Mouse (Mus musculus) embryonic stem cell, embryonic (primary cell): ENCODE measurements around the gene Ubr4.

ENCODE experiments used
- CTCF ChIA-PET, 4 experiments: fragments of 300-600 bp in 2 of 4; fragments of 350-600 bp in 2 of 4; sonication (Branson Sonifier 250); formaldehyde crosslinking; loops; one replicate each; lab custom pipeline; 2022; ENCODE audit warnings: inconsistent platforms in 2 of 4; lab: Charles Lee
- POLR2A ChIA-PET, 4 experiments: fragments of 300-600 bp in 2 of 4; fragments of 350-600 bp in 2 of 4; sonication (Branson Sonifier 250); formaldehyde crosslinking; loops; one replicate each; lab custom pipeline; 2022; ENCODE audit warnings: antibody characterized with exemption in 4 of 4, inconsistent platforms in 1 of 4; lab: Charles Lee

Ubr4 gene

GRCm38 (mm10) chr4:139381452-139381845 is 29.0 kb downstream of the Ubr4 start:
- CTCF ChIA-PET, result interaction anchor here in 1 of 4 experiments (0.7 kb wide), 1 partner anchor 49 kb away, joined by 3 read pairs; no protein-coding TSS in a partner anchor

GRCm38 (mm10) chr4:139382231-139382630 is 29.8 kb downstream of the Ubr4 start:
- POLR2A ChIA-PET, result interaction anchor here in 1 of 4 experiments (1.1 kb wide), 1 partner anchor 66 kb away, joined by 3 read pairs; no protein-coding TSS in a partner anchor
- CTCF ChIA-PET, result no interaction called here

More at GRCm38 (mm10) chr4:139381452-139381845, 29.0 kb downstream of the Ubr4 start:
- POLR2A ChIA-PET, result interaction anchor here in 3 of 4 experiments (0.6 to 1.5 kb wide), 9 partner anchors 9 to 884 kb away, joined by 3 to 5 read pairs (median 3); no protein-coding TSS in a partner anchor

GRCm38 (mm10) chr4:139385841-139386240 is 33.4 kb downstream of the Ubr4 start:
- POLR2A ChIA-PET, result interaction anchor here in 2 of 4 experiments (0.6 to 2.2 kb wide), 6 partner anchors 8 to 71 kb away, joined by 3 to 6 read pairs (median 3); no protein-coding TSS in a partner anchor
- CTCF ChIA-PET, result interaction anchor here in 1 of 4 experiments (0.6 kb wide), 1 partner anchor 44 kb away, joined by 3 read pairs; no protein-coding TSS in a partner anchor

- CTCF ChIA-PET, result interaction anchor here (0.6 to 1.0 kb wide), 4 partner anchors 16 to 295 kb away, joined by 3 to 8 read pairs (median 4); no protein-coding TSS in a partner anchor
- POLR2A ChIA-PET, result interaction anchor here (0.7 to 2.2 kb wide), 14 partner anchors 9 to 236 kb away, joined by 3 to 6 read pairs (median 3); partner anchors contain the start of gene Aldh4a1 (in 1 of the 4)
These were observed 34.5 kb downstream of the Ubr4 start for GRCm38 (mm10) chr4:139386869-139387319.

GRCm38 (mm10) chr4:139389557-139389956 is 37.1 kb downstream of the Ubr4 start:
- ChIA-PET POLR2A (interaction anchor here in 3 of 4 experiments (0.6 to 1.8 kb wide), 10 partner anchors 9 to 78 kb away, joined by 3 to 8 read pairs (median 3); partner anchors contain the start of gene Ubr4 (in 1 of the 3)), CTCF (interaction anchor here in 2 of 4 experiments (0.6 to 0.7 kb wide), 3 partner anchors 22 to 1658 kb away, joined by 3 read pairs; no protein-coding TSS in a partner anchor)

GRCm38 (mm10) chr4:139395431-139395830 is 43.0 kb downstream of the Ubr4 start:
- POLR2A ChIA-PET, result interaction anchor here in 1 of 4 experiments (0.7 to 1.4 kb wide), 4 partner anchors 8 to 53 kb away, joined by 3 to 5 read pairs (median 4); no protein-coding TSS in a partner anchor
- CTCF ChIA-PET, result no interaction called here

- ChIA-PET POLR2A (interaction anchor here in 1 of 4 experiments (0.8 to 1.6 kb wide), 6 partner anchors 31 to 81 kb away, joined by 3 to 6 read pairs (median 3); no protein-coding TSS in a partner anchor), CTCF (no interaction called here)
These were observed 48.1 kb downstream of the Ubr4 start for GRCm38 (mm10) chr4:139400487-139400886.

- ChIA-PET CTCF (interaction anchor here in 3 of 4 experiments (0.6 to 2.4 kb wide), 11 partner anchors 9 to 244 kb away, joined by 3 to 8 read pairs (median 4); no protein-coding TSS in a partner anchor), POLR2A (interaction anchor here in 2 of 4 experiments (0.5 to 1.6 kb wide), 7 partner anchors 10 to 220 kb away, joined by 3 to 8 read pairs (median 3); partner anchors contain the start of gene Aldh4a1 (in 1 of the 2))
These were observed 50.8 kb downstream of the Ubr4 start for GRCm38 (mm10) chr4:139403214-139403613.

GRCm38 (mm10) chr4:139411351-139411750 is 58.9 kb downstream of the Ubr4 start:
- ChIA-PET POLR2A (interaction anchor here in 1 of 4 experiments (2.1 kb wide), 1 partner anchor 28 kb away, joined by 5 read pairs; no protein-coding TSS in a partner anchor), CTCF (interaction anchor here in 2 of 4 experiments (0.6 to 2.1 kb wide), 3 partner anchors 19 to 191 kb away, joined by 3 to 5 read pairs (median 3); partner anchors contain the start of gene Gm21969 (in 1 of the 2))

GRCm38 (mm10) chr4:139417868-139418267 is 65.5 kb downstream of the Ubr4 start:
- POLR2A ChIA-PET, result interaction anchor here in 2 of 4 experiments (0.6 to 2.7 kb wide), 7 partner anchors 8 to 342 kb away, joined by 3 to 13 read pairs (median 4); no protein-coding TSS in a partner anchor
- CTCF ChIA-PET, result interaction anchor here in 2 of 4 experiments (0.7 kb wide), 2 partner anchors 28 to 130 kb away, joined by 3 read pairs; no protein-coding TSS in a partner anchor

- POLR2A ChIA-PET, result interaction anchor here in 1 of 4 experiments (1.0 to 1.8 kb wide), 3 partner anchors 9 to 41 kb away, joined by 3 read pairs; no protein-coding TSS in a partner anchor
These were observed 69.2 kb downstream of the Ubr4 start for GRCm38 (mm10) chr4:139421621-139422020.

GRCm38 (mm10) chr4:139422409-139422808 is 70.0 kb downstream of the Ubr4 start:
- ChIA-PET CTCF (interaction anchor here in 1 of 4 experiments (0.8 kb wide), 1 partner anchor 8 kb away, joined by 6 read pairs; no protein-coding TSS in a partner anchor), POLR2A (interaction anchor here in 1 of 4 experiments (1.6 to 1.8 kb wide), 2 partner anchors 15 to 27 kb away, joined by 3 read pairs; no protein-coding TSS in a partner anchor)

More at GRCm38 (mm10) chr4:139421621-139422020, 69.2 kb downstream of the Ubr4 start:
- CTCF ChIA-PET, result interaction anchor here in 3 of 4 experiments (0.8 to 2.2 kb wide), 3 partner anchors 8 to 9 kb away, joined by 4 to 9 read pairs (median 6); no protein-coding TSS in a partner anchor

- POLR2A ChIA-PET, result interaction anchor here in 1 of 4 experiments (1.6 to 1.8 kb wide), 2 partner anchors 16 to 28 kb away, joined by 3 read pairs; no protein-coding TSS in a partner anchor
- CTCF ChIA-PET, result no interaction called here
These were observed 70.9 kb downstream of the Ubr4 start for GRCm38 (mm10) chr4:139423270-139423669.

GRCm38 (mm10) chr4:139430176-139430575 is 77.8 kb downstream of the Ubr4 start:
- ChIA-PET CTCF (interaction anchor here (0.6 to 2.5 kb wide), 57 partner anchors 8 to 939 kb away, joined by 3 to 12 read pairs (median 4); partner anchors contain the start of genes Gm21969 (in 2 of the 4) and Capzb (in 1 of the 4)), POLR2A (interaction anchor here (0.5 to 5.4 kb wide), 26 partner anchors 9 to 1341 kb away, joined by 3 to 29 read pairs (median 4); no protein-coding TSS in a partner anchor)

- CTCF ChIA-PET, result interaction anchor here (0.6 to 2.5 kb wide), 35 partner anchors 9 to 1933 kb away, joined by 3 to 12 read pairs (median 5); partner anchors contain the start of gene Gm21969 (in 2 of the 4)
- POLR2A ChIA-PET, result interaction anchor here (0.7 to 5.4 kb wide), 20 partner anchors 10 to 1342 kb away, joined by 3 to 29 read pairs (median 4); no protein-coding TSS in a partner anchor
These were observed 78.5 kb downstream of the Ubr4 start for GRCm38 (mm10) chr4:139430891-139431290.

- ChIA-PET POLR2A (interaction anchor here in 2 of 4 experiments (0.7 to 5.4 kb wide), 11 partner anchors 8 to 207 kb away, joined by 3 to 29 read pairs (median 4); no protein-coding TSS in a partner anchor), CTCF (interaction anchor here in 2 of 4 experiments (0.5 to 1.2 kb wide), 4 partner anchors 12 to 412 kb away, joined by 3 to 5 read pairs (median 4); no protein-coding TSS in a partner anchor)
These were observed 80.8 kb downstream of the Ubr4 start for GRCm38 (mm10) chr4:139432966-139433765.

- POLR2A ChIA-PET, result interaction anchor here in 3 of 4 experiments (0.8 to 4.3 kb wide), 8 partner anchors 11 to 181 kb away, joined by 3 to 29 read pairs (median 4); no protein-coding TSS in a partner anchor
- CTCF ChIA-PET, result interaction anchor here in 3 of 4 experiments (0.9 to 2.5 kb wide), 7 partner anchors 11 to 206 kb away, joined by 3 to 12 read pairs (median 4); partner anchors contain the start of gene Gm21969 (in 1 of the 3)
These were observed 88.8 kb downstream of the Ubr4 start for GRCm38 (mm10) chr4:139441244-139441643.
